Mouse (Mus musculus) MEL (cell line): ENCODE data around the gene Adgrb3.

Source experiments
- CHD1 ChIP-seq: IDR thresholded peaks from 2 replicates; pipeline ENCODE4 v1.6.1; 2012; ENCODE audit warnings: low read depth, mild to moderate bottlenecking, inconsistent platforms, low read length, improper control_type of control experiment
- CTCF ChIP-seq, 3 experiments: IDR thresholded peaks in 2 of 3; conservative IDR thresholded peaks in 1 of 3; 2 replicates each; pipeline ENCODE4 v1.5.1; 2011 to 2012; ENCODE audit warnings: low read length in 3 of 3, low read depth in 2 of 3, mild to moderate bottlenecking in 2 of 3, improper control_type of control experiment in 1 of 3, inconsistent platforms in 1 of 3, mixed read lengths in 1 of 3, moderate library complexity in 1 of 3; ENCODE audit not compliant: control insufficient read depth in 1 of 3, insufficient read depth in 1 of 3, poor library complexity in 1 of 3, severe bottlenecking in 1 of 3
- GABPA ChIP-seq: IDR thresholded peaks from 2 replicates; pipeline ENCODE4 v1.6.1; 2012; ENCODE audit warnings: low read depth, mild to moderate bottlenecking, inconsistent platforms, low read length, improper control_type of control experiment, moderate library complexity
- JUND ChIP-seq: IDR thresholded peaks from 2 replicates; pipeline ENCODE4 v1.6.1; 2011; ENCODE audit warnings: low read depth, mild to moderate bottlenecking, improper control_type of control experiment, low read length
- MAX ChIP-seq: IDR thresholded peaks from 2 replicates; pipeline ENCODE4 v1.6.1; 2011; ENCODE audit warnings: low read length, improper control_type of control experiment
- MAZ ChIP-seq: IDR thresholded peaks from 2 replicates; pipeline ENCODE4 v1.6.1; 2012; ENCODE audit warnings: low read depth, mild to moderate bottlenecking, inconsistent platforms, low read length, improper control_type of control experiment
- MYB ChIP-seq: IDR thresholded peaks from 2 replicates; pipeline ENCODE4 v1.6.1; 2011; ENCODE audit warnings: mild to moderate bottlenecking, low read depth, low read length, improper control_type of control experiment
- POLR2A ChIP-seq, 2 experiments: IDR thresholded peaks; 2 replicates each; pipeline ENCODE4 v1.6.1; 2011 to 2012; ENCODE audit warnings: low read length in 2 of 2, mild to moderate bottlenecking in 2 of 2, control low read depth in 1 of 2, improper control_type of control experiment in 1 of 2, low read depth in 1 of 2, moderate library complexity in 1 of 2; ENCODE audit not compliant: control insufficient read depth in 1 of 2, insufficient read depth in 1 of 2, poor library complexity in 1 of 2
- POLR2AphosphoS2 ChIP-seq: IDR thresholded peaks from 2 replicates; pipeline ENCODE4 v1.6.1; 2011; ENCODE audit warnings: low read length, improper control_type of control experiment
- SIN3A ChIP-seq: IDR thresholded peaks from 2 replicates; pipeline ENCODE4 v1.6.1; 2012; ENCODE audit warnings: low read length, improper control_type of control experiment, inconsistent platforms
- TAL1 ChIP-seq: IDR thresholded peaks from 2 replicates; pipeline ENCODE4 v1.6.1; 2012; ENCODE audit warnings: mild to moderate bottlenecking, inconsistent platforms, low read length, moderate library complexity, mixed read lengths
- TBP ChIP-seq: IDR thresholded peaks from 2 replicates; pipeline ENCODE4 v1.8.0; 2011; ENCODE audit warnings: low read depth, low read length, improper control_type of control experiment
- ZNF384 ChIP-seq: IDR thresholded peaks from 2 replicates; pipeline ENCODE4 v1.6.1; 2012; ENCODE audit warnings: low read depth, mild to moderate bottlenecking, inconsistent platforms, low read length, improper control_type of control experiment

GRCm38 (mm10) chr1:25146206-25146605 lies 683.3 kb downstream of the Adgrb3 start:
- TF ChIP-seq POLR2A (IDR thresholded peaks at IDR 0.05; ENCODE audit: control insufficient read depth in 1 of 2, insufficient read depth in 1 of 2, low read depth in 1 of 2, low read length in 2 of 2, poor library complexity in 1 of 2) (no peak), SIN3A (no peak), MAZ (no peak), CTCF (IDR thresholded peaks at IDR 0.05 in 2 of 3, conservative IDR thresholded peaks at IDR 0.05 in 1 of 3; ENCODE audit: control insufficient read depth in 1 of 3, insufficient read depth in 1 of 3, low read depth in 2 of 3, low read length in 3 of 3, poor library complexity in 1 of 3, severe bottlenecking in 1 of 3) (no peak), TBP (no peak), ZNF384 (no peak), CHD1 (no peak), TAL1 (no peak), MYB (no peak), POLR2AphosphoS2 (no peak), GABPA (no peak), MAX (no peak), JUND (no peak)
